Mouse (Mus musculus): ENCODE results near the gene Cfd. TPM values are rescaled to one million over a fixed set of nuclear protein-coding genes. Genes with fewer than 3 reads are reported as not detected.

Cfd gene
- total and polyA plus RNA-seq, 2 experiments from 2014 or later, result not detected

DNA sequence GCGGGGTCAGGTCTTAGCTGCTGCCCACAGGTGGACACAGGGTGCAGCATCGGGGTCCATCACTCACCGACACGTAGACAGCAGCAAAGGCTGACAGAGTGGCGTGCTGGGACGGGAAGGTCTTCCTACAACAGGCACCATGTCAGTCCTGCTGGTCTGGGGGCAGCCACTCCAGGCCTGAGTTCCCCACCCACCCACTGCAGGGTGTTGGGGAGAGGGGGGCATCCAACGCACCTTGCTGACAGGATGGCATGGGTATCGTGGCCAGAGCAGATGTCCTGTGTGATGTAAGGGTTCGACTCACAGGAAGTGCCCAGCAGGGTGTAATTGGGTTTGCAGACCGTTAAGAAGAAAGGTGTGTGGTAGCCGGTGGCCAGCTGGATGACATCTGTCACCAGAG lies 24.1 kb upstream of the Cfd start:
- ATAC-seq, result no peak
- no peaks in the 10 kb centered on the region for H3K4me1 ChIP-seq (ENCODE audit: insufficient read depth)
- H3K36me3 ChIP-seq (ENCODE audit: insufficient read depth), result peaks cover 71% of the 10 kb centered on the region
- no peak overlapping the region for H3K9ac ChIP-seq
- H3K9me3 ChIP-seq (ENCODE audit: low read length), result no peaks in the 10 kb centered on the region
- TF ChIP-seq CTCF (IDR thresholded peaks at IDR 0.05; ENCODE audit: low read depth), result no peak
- no peak overlapping the region for H3K4me3 ChIP-seq (ENCODE audit: low read depth, low read length)
- H3K27me3 ChIP-seq (ENCODE audit: insufficient read depth, low read length), result no peaks in the 10 kb centered on the region
- H3K27ac ChIP-seq (ENCODE audit: low read depth, low read length), result no peak overlapping the region
- no peak overlapping the region for H3K4me2 ChIP-seq (ENCODE audit: low read depth)
- WGBS, result 77% methylated on average over 11 of the region's 11 CpGs
- DNase-seq, result no peak

DNA sequence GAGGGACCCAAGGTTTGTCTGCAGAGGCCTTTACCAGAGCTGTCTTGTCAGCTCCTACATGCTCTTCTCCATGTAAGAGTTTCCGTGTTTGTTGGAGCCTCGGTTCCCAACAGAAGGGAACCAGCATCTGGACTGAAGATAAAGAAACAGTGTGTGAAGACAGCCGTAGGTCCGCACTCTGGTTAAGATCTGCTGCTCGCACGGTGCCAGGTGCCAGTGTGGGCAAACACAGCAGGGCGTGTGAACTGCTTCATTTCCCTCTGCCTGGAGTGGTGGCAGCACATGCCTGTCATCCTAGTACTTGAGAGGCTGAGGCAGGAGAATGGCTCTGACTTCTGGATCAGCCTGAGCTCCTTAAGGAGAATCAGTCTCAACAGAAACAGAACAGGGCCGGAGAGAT lies 18.8 kb upstream of the Cfd start:
- H3K27ac ChIP-seq (ENCODE audit: low read depth, low read length), result no peak overlapping the region

DNA sequence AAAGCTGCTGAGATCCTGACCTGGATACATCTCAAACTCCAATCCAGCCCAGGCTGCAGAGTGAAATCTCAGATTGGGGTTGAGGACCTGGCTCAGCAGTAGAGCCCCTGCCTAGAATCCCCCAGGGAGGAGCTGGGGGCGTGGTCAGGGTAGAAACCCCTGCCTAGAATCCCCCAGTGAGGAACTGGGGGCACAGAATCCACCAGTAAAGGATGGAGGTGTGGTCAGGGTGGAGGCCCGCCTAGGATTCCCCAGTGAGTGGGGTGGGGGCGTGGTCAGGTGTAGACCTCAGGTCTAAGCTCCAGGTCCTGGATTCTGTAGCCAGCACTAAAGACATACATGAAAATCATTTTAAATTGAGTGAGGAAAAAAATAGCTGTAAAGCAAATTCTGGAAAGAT lies 17.8 kb upstream of the Cfd start:
- peak overlapping the region; percentile 67 for H3K4me2 ChIP-seq (ENCODE audit: low read depth)
- H3K27me3 ChIP-seq (ENCODE audit: insufficient read depth, low read length), result no peaks in the 10 kb centered on the region
- no peak for TF ChIP-seq CTCF (IDR thresholded peaks at IDR 0.05; ENCODE audit: low read depth)
- no peaks in the 10 kb centered on the region for H3K4me1 ChIP-seq (ENCODE audit: insufficient read depth)
- peak overlapping the region; percentile 87 for H3K9ac ChIP-seq
- no peaks in the 10 kb centered on the region for H3K9me3 ChIP-seq (ENCODE audit: low read length)
- H3K36me3 ChIP-seq (ENCODE audit: insufficient read depth), result peaks cover 13% of the 10 kb centered on the region
- DNase-seq (no peak), ATAC-seq (no peak)
- peak overlapping the region; percentile 54 for H3K4me3 ChIP-seq (ENCODE audit: low read depth, low read length)
- 55% methylated on average over 3 of the region's 3 CpGs for WGBS
- peak overlapping the region; percentile 93 for H3K27ac ChIP-seq (ENCODE audit: low read depth, low read length)

More for the DNA sequence above, 18.8 kb upstream of the Cfd start:
- H3K9me3 ChIP-seq (ENCODE audit: low read length), result no peaks in the 10 kb centered on the region
- peak overlapping the region; percentile 67 for H3K4me2 ChIP-seq (ENCODE audit: low read depth)
- no peaks in the 10 kb centered on the region for H3K4me1 ChIP-seq (ENCODE audit: insufficient read depth)
- no peak overlapping the region for H3K9ac ChIP-seq
- H3K4me3 ChIP-seq (ENCODE audit: low read depth, low read length), result 0 out of 2 replicates have a peak overlapping the region, but pooled peaks have one; percentile 17
- WGBS, result 61% methylated on average over 8 of the region's 8 CpGs
- TF ChIP-seq CTCF (IDR thresholded peaks at IDR 0.05; ENCODE audit: low read depth), result no peak
- ATAC-seq (no peak), DNase-seq (no peak)
- no peaks in the 10 kb centered on the region for H3K27me3 ChIP-seq (ENCODE audit: insufficient read depth, low read length)
- H3K36me3 ChIP-seq (ENCODE audit: insufficient read depth), result peaks cover 20% of the 10 kb centered on the region

DNA sequence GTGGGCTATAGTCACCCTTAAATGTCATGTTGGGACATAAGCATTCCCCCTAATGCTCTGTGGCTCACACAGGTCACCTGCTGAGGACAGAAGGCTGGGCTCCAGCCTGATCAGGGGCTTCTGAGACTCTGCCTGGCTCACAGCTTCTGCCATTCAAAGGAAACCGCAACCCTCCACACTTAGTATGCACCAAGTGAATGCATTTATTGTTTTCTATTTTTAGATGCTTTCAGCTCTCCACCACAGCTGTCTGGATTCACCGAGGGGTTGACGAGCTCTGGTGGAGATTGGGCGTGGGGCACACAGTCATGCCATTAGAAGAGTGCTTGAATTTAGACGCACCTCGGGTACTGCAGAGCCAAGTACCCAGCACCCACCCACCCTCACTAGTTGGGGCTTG lies 17.3 kb upstream of the Cfd start:
- Histone ChIP-seq H3K4me3 (ENCODE audit: low read depth, low read length) (peak overlapping the region; percentile 54), H3K4me1 (ENCODE audit: insufficient read depth) (no peaks in the 10 kb centered on the region), H3K4me2 (ENCODE audit: low read depth) (peak overlapping the region; percentile 67), H3K36me3 (ENCODE audit: insufficient read depth) (peaks cover 13% of the 10 kb centered on the region), H3K27me3 (ENCODE audit: insufficient read depth, low read length) (no peaks in the 10 kb centered on the region), H3K9ac (peak overlapping the region; percentile 87), H3K27ac (ENCODE audit: low read depth, low read length) (peak overlapping the region; percentile 93), H3K9me3 (ENCODE audit: low read length) (no peaks in the 10 kb centered on the region)
- TF ChIP-seq CTCF (IDR thresholded peaks at IDR 0.05; ENCODE audit: low read depth), result no peak
- peak; percentile 25 for ATAC-seq
- WGBS, result under 1% methylated on average over 6 of the region's 6 CpGs
- DNase-seq, result peak; percentile 66

DNA sequence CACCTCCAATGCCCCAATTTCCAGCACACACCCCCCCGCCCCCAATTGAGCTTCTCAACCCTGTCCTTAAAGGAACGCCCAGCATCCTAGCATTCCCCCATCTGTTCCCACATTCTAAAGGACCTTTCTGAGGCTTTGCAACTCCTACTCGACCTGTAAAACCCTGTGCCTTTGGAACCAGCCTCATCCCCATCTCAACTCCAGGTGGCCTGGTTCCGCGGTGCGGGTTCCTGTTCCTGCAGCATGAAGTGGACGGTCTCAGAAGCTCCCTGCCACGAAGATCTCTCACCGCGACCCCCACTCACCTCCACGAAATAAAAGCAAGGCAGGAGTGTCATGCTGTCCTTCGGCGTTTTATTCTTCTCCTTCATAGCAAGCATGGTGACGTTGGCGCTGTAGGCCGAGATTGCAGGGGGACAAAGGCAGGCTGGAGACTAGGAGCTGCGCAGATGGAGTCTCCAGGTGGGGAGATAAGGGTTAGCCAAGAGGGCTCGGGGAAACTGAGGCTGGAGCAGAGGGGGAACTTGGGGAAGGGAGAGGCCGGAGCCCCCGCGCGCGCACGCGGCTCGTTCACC lies 16.9 kb upstream of the Cfd start:
- H3K4me3 ChIP-seq (ENCODE audit: low read depth, low read length), result peak overlapping the region; percentile 54

DNA sequence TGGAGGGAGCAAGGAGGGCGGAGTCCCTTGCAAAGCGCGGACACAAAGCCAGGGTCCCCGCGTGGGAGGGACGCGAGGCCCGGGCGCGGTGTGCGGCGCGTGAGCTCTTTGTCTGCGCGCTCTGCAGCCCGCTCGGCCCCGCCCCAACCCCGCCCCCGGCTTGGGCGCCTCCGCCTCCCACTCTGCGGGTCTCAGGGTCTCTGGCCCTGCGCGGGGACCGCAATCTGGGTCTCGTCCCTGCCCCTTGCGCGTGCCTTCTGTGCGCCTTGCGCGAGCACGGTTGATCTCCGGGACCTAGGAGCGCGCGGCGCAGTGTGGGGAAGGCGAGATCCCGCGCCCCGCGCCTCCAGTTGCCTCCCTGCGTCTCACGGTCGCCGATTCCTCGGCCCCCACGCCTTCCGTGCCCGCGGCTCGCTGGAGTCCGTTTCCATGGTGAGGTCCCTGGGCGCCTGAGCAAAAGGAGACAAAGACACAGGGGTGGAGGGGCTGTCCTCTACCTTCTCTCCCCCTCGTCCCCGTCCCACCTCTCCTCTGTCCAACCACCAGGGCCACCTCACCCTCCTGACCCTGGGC lies 16.3 kb upstream of the Cfd start, which contains the start of the genes Prtn3 and Plppr3:
Gene Prtn3 (plus strand): TSS at position 187 of the 573 bp plus-strand sequence.
Gene Plppr3 (minus strand): TSS at position 345 of the 573 bp plus-strand sequence.
- peak within 1 kb of the TSS; percentile 67 for H3K4me2 ChIP-seq (ENCODE audit: low read depth)
- peak; percentile 88 for ATAC-seq
- peak; percentile 89 for DNase-seq
- TF ChIP-seq CTCF (IDR thresholded peaks at IDR 0.05; ENCODE audit: low read depth), result no peak; the same call in 1 of the 2 replicates
- H3K4me3 ChIP-seq (ENCODE audit: low read depth, low read length), result peak within 1 kb of the TSS; percentile 54
- H3K9ac ChIP-seq, result peak within 1 kb of the TSS; percentile 87
- no peaks in the 10 kb centered on the region for H3K4me1 ChIP-seq (ENCODE audit: insufficient read depth)
- peaks cover 12% of the 10 kb centered on the region for H3K36me3 ChIP-seq (ENCODE audit: insufficient read depth)
- under 1% methylated on average over 39 of the region's 57 CpGs for WGBS
- peak within 1 kb of the TSS; percentile 93 for H3K27ac ChIP-seq (ENCODE audit: low read depth, low read length)
- H3K27me3 ChIP-seq (ENCODE audit: insufficient read depth, low read length), result no peaks in the 10 kb centered on the region
- no peaks in the 10 kb centered on the region for H3K9me3 ChIP-seq (ENCODE audit: low read length)

More for the DNA sequence above, 16.9 kb upstream of the Cfd start:
- H3K27ac ChIP-seq (ENCODE audit: low read depth, low read length), result peak overlapping the region; percentile 93
- H3K9ac ChIP-seq, result peak overlapping the region; percentile 87
- no peaks in the 10 kb centered on the region for H3K9me3 ChIP-seq (ENCODE audit: low read length)
- no peak for TF ChIP-seq CTCF (IDR thresholded peaks at IDR 0.05; ENCODE audit: low read depth)
- H3K4me2 ChIP-seq (ENCODE audit: low read depth), result peak overlapping the region; percentile 67
- H3K27me3 ChIP-seq (ENCODE audit: insufficient read depth, low read length), result no peaks in the 10 kb centered on the region
- WGBS, result 3% methylated on average over 26 of the region's 26 CpGs
- DNase-seq (no peak), ATAC-seq (peak; percentile 32)
- H3K36me3 ChIP-seq (ENCODE audit: insufficient read depth), result peaks cover 13% of the 10 kb centered on the region
- H3K4me1 ChIP-seq (ENCODE audit: insufficient read depth), result no peaks in the 10 kb centered on the region

DNA sequence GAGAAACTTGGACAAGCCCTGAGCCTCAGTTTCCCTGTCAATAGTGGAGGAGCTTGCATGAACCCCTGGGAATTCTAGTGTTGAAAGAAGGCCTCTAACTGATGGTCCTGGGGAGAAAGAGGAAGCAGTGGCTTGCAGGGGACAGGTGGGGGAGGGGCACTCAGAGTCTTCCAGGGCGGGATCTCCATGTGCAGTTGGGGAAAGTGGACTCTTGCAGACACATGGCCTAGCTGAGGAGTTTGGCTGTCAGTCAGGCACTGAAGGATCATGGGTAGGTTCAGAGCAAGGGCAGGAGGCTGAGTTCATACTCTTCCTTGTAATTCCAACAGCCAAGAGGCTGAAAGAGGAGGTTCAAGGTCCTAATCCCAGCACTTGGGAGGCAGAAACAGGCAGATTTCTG lies 13.5 kb upstream of the Cfd start:
- Histone ChIP-seq H3K4me1 (ENCODE audit: insufficient read depth) (no peaks in the 10 kb centered on the region), H3K27ac (ENCODE audit: low read depth, low read length) (no peak overlapping the region), H3K4me2 (ENCODE audit: low read depth) (no peak overlapping the region), H3K4me3 (ENCODE audit: low read depth, low read length) (no peak overlapping the region), H3K36me3 (ENCODE audit: insufficient read depth) (no peaks in the 10 kb centered on the region), H3K9me3 (ENCODE audit: low read length) (no peaks in the 10 kb centered on the region), H3K9ac (no peak overlapping the region), H3K27me3 (ENCODE audit: insufficient read depth, low read length) (peaks cover 5% of the 10 kb centered on the region; the same call in 1 of the 2 replicates)
- DNase-seq (no peak), ATAC-seq (no peak)
- TF ChIP-seq CTCF (IDR thresholded peaks at IDR 0.05; ENCODE audit: low read depth), result no peak
- 60% methylated on average over 1 of the region's 1 CpGs for WGBS

Measured in forebrain, postnatal 0 days (tissue).